Mouse (Mus musculus) intestine, embryonic 15.5 days (tissue): Measurements from ENCODE around the gene Haus5. TPM values are rescaled to one million over a fixed set of nuclear protein-coding genes. Genes with fewer than 3 reads are reported as not detected.
A peak's percentile ranks its signal among the peaks of the same experiment; 100 is the strongest.

ENCODE experiments used
- ATAC-seq: fragments of 200-750 bp; cut with Nextera tagmentation; 2 replicates; pipeline ENCODE4 v1.8.0; 2017; ENCODE audit warnings: moderate TSS enrichment, moderate library complexity
- H3K27ac ChIP-seq: fragments of 300-500 bp; sonication (generic); 2 replicates; pipeline ENCODE4 v1.5.1; 2015; ENCODE audit warnings: mild to moderate bottlenecking, inconsistent platforms
- H3K27me3 ChIP-seq: fragments of 300-500 bp; sonication (generic); replicated peaks from 2 replicates; pipeline ENCODE4 v1.6.1; 2015; ENCODE audit warnings: inconsistent platforms
- H3K36me3 ChIP-seq: fragments of 300-500 bp; sonication (generic); 2 replicates; pipeline ENCODE4 v1.6.1; 2015; ENCODE audit warnings: inconsistent platforms
- H3K4me1 ChIP-seq: fragments of 300-500 bp; sonication (generic); replicated peaks from 2 replicates; pipeline ENCODE4 v1.6.1; 2015; ENCODE audit warnings: inconsistent platforms
- H3K4me2 ChIP-seq: fragments of 300-500 bp; sonication (generic); replicated peaks from 2 replicates; pipeline ENCODE4 v1.6.1; 2015; ENCODE audit warnings: mild to moderate bottlenecking, inconsistent platforms
- H3K4me3 ChIP-seq: fragments of 300-500 bp; sonication (generic); replicated peaks from 2 replicates; pipeline ENCODE4 v1.5.1; 2015; ENCODE audit warnings: inconsistent platforms
- H3K9ac ChIP-seq: fragments of 300-500 bp; sonication (generic); 2 replicates; pipeline ENCODE4 v1.6.1; 2015; ENCODE audit warnings: inconsistent platforms
- H3K9me3 ChIP-seq: fragments of 300-500 bp; sonication (generic); 2 replicates; pipeline ENCODE4 v1.6.1; 2016; ENCODE audit warnings: inconsistent platforms
- WGBS: fragments of 180-500 bp; shearing (Covaris S2); methylation state at CpG from one replicate; pipeline ENCODE4 v1.1.7; 2015; 5-methylcytosine and 5-hydroxymethylcytosine counted together
- polyA plus RNA-seq: library from polyadenylated mRNA; unstranded; fragments of >200 nt; fragmentation: Nextera tagmentation; extraction: Ambion mirVana; gene quantifications from 2 replicates; pipeline ENCODE4 v1.2.1, GENCODE M21; 2015

Gene Haus5
- 38.7 and 40.5 TPM in 2 replicates for polyA plus RNA-seq

GRCm38 (mm10) chr7:30664529-30665200 lies at the start of gene Haus5:
Haus5 (minus strand) TSS chr7:30664994.
- Histone ChIP-seq H3K4me2 (peak within 1 kb of the TSS; percentile 85), H3K27ac (no peak within 1 kb of the TSS), H3K9ac (peak within 1 kb of the TSS; percentile 82), H3K4me3 (peak within 1 kb of the TSS; percentile 77), H3K27me3 (no peaks in the 10 kb centered on the region), H3K36me3 (peaks cover 11% of the 10 kb centered on the region; the same call in 1 of the 2 replicates), H3K9me3 (no peaks in the 10 kb centered on the region), H3K4me1 (peaks cover 5% of the 10 kb centered on the region)
- under 1% methylated on average over 34 of the region's 34 CpGs for WGBS
- ATAC-seq: peak; percentile 94

GRCm38 (mm10) chr7:30711942-30712341 lies 47.1 kb upstream of the Haus5 start, which contains the start of gene Atp4a:
Atp4a (plus strand) TSS chr7:30712209.
- Histone ChIP-seq H3K27me3 (no peaks in the 10 kb centered on the region), H3K4me3 (no peak within 1 kb of the TSS), H3K9ac (no peak within 1 kb of the TSS), H3K36me3 (no peaks in the 10 kb centered on the region), H3K27ac (no peak within 1 kb of the TSS), H3K4me1 (peaks cover 3% of the 10 kb centered on the region; the same call in 1 of the 2 replicates), H3K4me2 (no peak within 1 kb of the TSS), H3K9me3 (no peaks in the 10 kb centered on the region)
- no peak for ATAC-seq
- 85% methylated on average over 3 of the region's 3 CpGs for WGBS

- WGBS: 58% methylated on average over 1 of the region's 1 CpGs
- no peak overlapping the region for H3K4me3 ChIP-seq
- 0 out of 2 replicates have a peak, but pooled peaks cover 3% of the 10 kb centered on the region for H3K4me1 ChIP-seq
- no peak overlapping the region for H3K9ac ChIP-seq
- no peaks in the 10 kb centered on the region for H3K36me3 ChIP-seq
- H3K9me3 ChIP-seq: no peaks in the 10 kb centered on the region
- ATAC-seq: no peak; the same call in 1 of the 2 replicates
- no peak overlapping the region for H3K4me2 ChIP-seq
- H3K27me3 ChIP-seq: no peaks in the 10 kb centered on the region
- H3K27ac ChIP-seq: no peak overlapping the region
These were observed 42.6 kb upstream of the Haus5 start for GRCm38 (mm10) chr7:30707441-30707840.

- Histone ChIP-seq H3K27me3 (no peaks in the 10 kb centered on the region), H3K36me3 (no peaks in the 10 kb centered on the region), H3K4me1 (0 out of 2 replicates have a peak, but pooled peaks cover 3% of the 10 kb centered on the region), H3K9ac (no peak overlapping the region), H3K9me3 (no peaks in the 10 kb centered on the region), H3K27ac (peak overlapping the region; percentile 71), H3K4me2 (no peak overlapping the region; the same call in 1 of the 2 replicates), H3K4me3 (no peak overlapping the region)
- WGBS: 50% methylated on average over 8 of the region's 8 CpGs
- ATAC-seq: peak; percentile 94
These were observed 41.6 kb upstream of the Haus5 start for GRCm38 (mm10) chr7:30706214-30706882.

GRCm38 (mm10) chr7:30698589-30698988 lies 33.8 kb upstream of the Haus5 start, which contains the start of gene 2200002J24Rik:
2200002J24Rik (plus strand) TSS chr7:30698926.
- Histone ChIP-seq H3K36me3 (no peaks in the 10 kb centered on the region), H3K27ac (no peak within 1 kb of the TSS), H3K4me3 (no peak within 1 kb of the TSS), H3K4me1 (peaks cover 9% of the 10 kb centered on the region; the same call in 1 of the 2 replicates), H3K4me2 (no peak within 1 kb of the TSS), H3K9ac (no peak within 1 kb of the TSS), H3K27me3 (no peaks in the 10 kb centered on the region), H3K9me3 (no peaks in the 10 kb centered on the region)
- WGBS: 34% methylated on average over 9 of the region's 9 CpGs
- ATAC-seq: peak; percentile 93

GRCm38 (mm10) chr7:30698101-30698500 lies 33.3 kb upstream of the Haus5 start:
- peak; percentile 29; the same call in 1 of the 2 replicates for ATAC-seq
- no peak overlapping the region for H3K4me3 ChIP-seq
- 53% methylated on average over 5 of the region's 5 CpGs for WGBS
- H3K36me3 ChIP-seq: no peaks in the 10 kb centered on the region
- no peaks in the 10 kb centered on the region for H3K9me3 ChIP-seq
- no peak overlapping the region for H3K4me2 ChIP-seq
- no peak overlapping the region for H3K27ac ChIP-seq
- peaks cover 9% of the 10 kb centered on the region; the same call in 1 of the 2 replicates for H3K4me1 ChIP-seq
- H3K9ac ChIP-seq: no peak overlapping the region
- H3K27me3 ChIP-seq: no peaks in the 10 kb centered on the region

GRCm38 (mm10) chr7:30688325-30688724 lies 23.5 kb upstream of the Haus5 start:
- H3K4me3 ChIP-seq: no peak overlapping the region
- H3K36me3 ChIP-seq: no peaks in the 10 kb centered on the region
- H3K27ac ChIP-seq: no peak overlapping the region
- WGBS: 71% methylated on average over 6 of the region's 6 CpGs
- 0 out of 2 replicates have a peak, but pooled peaks cover 3% of the 10 kb centered on the region for H3K27me3 ChIP-seq
- no peak overlapping the region for H3K9ac ChIP-seq
- H3K4me1 ChIP-seq: no peaks in the 10 kb centered on the region
- ATAC-seq: peak; percentile 43; the same call in 1 of the 2 replicates
- no peak overlapping the region for H3K4me2 ChIP-seq
- H3K9me3 ChIP-seq: no peaks in the 10 kb centered on the region

- Histone ChIP-seq H3K27ac (no peak overlapping the region), H3K4me1 (no peaks in the 10 kb centered on the region), H3K4me2 (no peak overlapping the region), H3K36me3 (no peaks in the 10 kb centered on the region), H3K9me3 (no peaks in the 10 kb centered on the region), H3K27me3 (0 out of 2 replicates have a peak, but pooled peaks cover 3% of the 10 kb centered on the region), H3K9ac (no peak overlapping the region), H3K4me3 (no peak overlapping the region)
- 74% methylated on average over 2 of the region's 2 CpGs for WGBS
- no peak for ATAC-seq
These were observed 18.6 kb upstream of the Haus5 start for GRCm38 (mm10) chr7:30683425-30683824.

- 67% methylated on average over 5 of the region's 5 CpGs for WGBS
- Histone ChIP-seq H3K27me3 (no peaks in the 10 kb centered on the region), H3K4me1 (no peaks in the 10 kb centered on the region), H3K9me3 (no peaks in the 10 kb centered on the region), H3K4me2 (no peak overlapping the region), H3K9ac (no peak overlapping the region), H3K27ac (no peak overlapping the region), H3K4me3 (no peak overlapping the region), H3K36me3 (no peaks in the 10 kb centered on the region)
- ATAC-seq: no peak
These were observed 17.1 kb upstream of the Haus5 start for GRCm38 (mm10) chr7:30681897-30682296.

- no peak overlapping the region for H3K4me3 ChIP-seq
- no peak overlapping the region for H3K27ac ChIP-seq
- no peak overlapping the region for H3K9ac ChIP-seq
- no peaks in the 10 kb centered on the region for H3K9me3 ChIP-seq
- no peak overlapping the region for H3K4me2 ChIP-seq
- no peaks in the 10 kb centered on the region for H3K4me1 ChIP-seq
- no peaks in the 10 kb centered on the region for H3K36me3 ChIP-seq
- H3K27me3 ChIP-seq: no peaks in the 10 kb centered on the region
- no peak for ATAC-seq
- WGBS: 61% methylated on average over 5 of the region's 5 CpGs
These were observed 13.6 kb upstream of the Haus5 start for GRCm38 (mm10) chr7:30678263-30678975.

- Histone ChIP-seq H3K36me3 (no peaks in the 10 kb centered on the region), H3K4me3 (no peak within 1 kb of the TSS), H3K4me2 (no peak within 1 kb of the TSS), H3K9me3 (no peaks in the 10 kb centered on the region), H3K27me3 (no peaks in the 10 kb centered on the region), H3K4me1 (no peaks in the 10 kb centered on the region), H3K9ac (no peak within 1 kb of the TSS), H3K27ac (no peak within 1 kb of the TSS)
- WGBS: 72% methylated on average over 9 of the region's 9 CpGs
- no peak for ATAC-seq
These were observed 6.7 kb upstream of the Haus5 start, which contains the start of gene Pmis2 for GRCm38 (mm10) chr7:30671480-30671879. Pmis2 (minus strand) TSS chr7:30671605.

- H3K9me3 ChIP-seq: no peaks in the 10 kb centered on the region
- no peak overlapping the region for H3K4me2 ChIP-seq
- peaks cover 5% of the 10 kb centered on the region for H3K4me1 ChIP-seq
- no peaks in the 10 kb centered on the region for H3K36me3 ChIP-seq
- no peak for ATAC-seq
- 37% methylated on average over 3 of the region's 3 CpGs for WGBS
- no peak overlapping the region for H3K4me3 ChIP-seq
- no peaks in the 10 kb centered on the region for H3K27me3 ChIP-seq
- no peak overlapping the region for H3K9ac ChIP-seq
- H3K27ac ChIP-seq: no peak overlapping the region
These were observed 4.4 kb upstream of the Haus5 start for GRCm38 (mm10) chr7:30669229-30669628.
